Mouse (Mus musculus): ENCODE data around the gene Krt80.

Krt80 gene

GRCm38 (mm10) chr15:101370101-101370911 lies at the start of gene Krt80:
Gene Krt80 (minus strand): TSS chr15:101370162.
- peak; percentile 49 for DNase-seq (ENCODE audit: low spot score)

- no peak for DNase-seq (ENCODE audit: low spot score)
These were observed 49.0 kb upstream of the Krt80 start for GRCm38 (mm10) chr15:101418950-101419349.

GRCm38 (mm10) chr15:101414807-101415565 lies 45.0 kb upstream of the Krt80 start:
- DNase-seq (ENCODE audit: low spot score): no peak

- no peak for DNase-seq (ENCODE audit: low spot score)
These were observed 44.1 kb upstream of the Krt80 start for GRCm38 (mm10) chr15:101413916-101414635.

GRCm38 (mm10) chr15:101412188-101412587 lies 42.2 kb upstream of the Krt80 start:
- no peak for DNase-seq (ENCODE audit: low spot score)

- no peak for DNase-seq (ENCODE audit: low spot score)
These were observed 40.8 kb upstream of the Krt80 start, which contains the start of gene Krt7 for GRCm38 (mm10) chr15:101410775-101411174. Gene Krt7 (plus strand): TSS chr15:101411043.

- no peak for DNase-seq (ENCODE audit: low spot score)
These were observed 28.3 kb upstream of the Krt80 start for GRCm38 (mm10) chr15:101398269-101398668.

GRCm38 (mm10) chr15:101397683-101398082 lies 27.7 kb upstream of the Krt80 start:
- no peak for DNase-seq (ENCODE audit: low spot score)

GRCm38 (mm10) chr15:101396921-101397320 lies 27.0 kb upstream of the Krt80 start:
- no peak for DNase-seq (ENCODE audit: low spot score)

GRCm38 (mm10) chr15:101396466-101396865 lies 26.5 kb upstream of the Krt80 start:
- DNase-seq (ENCODE audit: low spot score): no peak

GRCm38 (mm10) chr15:101394908-101395307 lies 24.9 kb upstream of the Krt80 start:
- no peak for DNase-seq (ENCODE audit: low spot score)

- no peak for DNase-seq (ENCODE audit: low spot score)
These were observed 22.3 kb upstream of the Krt80 start for GRCm38 (mm10) chr15:101392251-101392650.

GRCm38 (mm10) chr15:101390203-101390602 lies 20.2 kb upstream of the Krt80 start:
- no peak for DNase-seq (ENCODE audit: low spot score)

- DNase-seq (ENCODE audit: low spot score): no peak
These were observed 18.1 kb upstream of the Krt80 start for GRCm38 (mm10) chr15:101388034-101388541.

GRCm38 (mm10) chr15:101387176-101387575 lies 17.2 kb upstream of the Krt80 start:
- no peak for DNase-seq (ENCODE audit: low spot score)

GRCm38 (mm10) chr15:101385064-101385463 lies 15.1 kb upstream of the Krt80 start:
- no peak for DNase-seq (ENCODE audit: low spot score)

GRCm38 (mm10) chr15:101384610-101385009 lies 14.6 kb upstream of the Krt80 start:
- no peak for DNase-seq (ENCODE audit: low spot score)

- no peak for DNase-seq (ENCODE audit: low spot score)
These were observed 12.8 kb upstream of the Krt80 start for GRCm38 (mm10) chr15:101382811-101383210.

- no peak for DNase-seq (ENCODE audit: low spot score)
These were observed 11.8 kb upstream of the Krt80 start for GRCm38 (mm10) chr15:101381758-101382157.

- DNase-seq (ENCODE audit: low spot score): no peak
These were observed 8.7 kb upstream of the Krt80 start for GRCm38 (mm10) chr15:101378646-101379045.

- no peak for DNase-seq (ENCODE audit: low spot score)
These were observed 6.8 kb upstream of the Krt80 start for GRCm38 (mm10) chr15:101376776-101377061.

GRCm38 (mm10) chr15:101375956-101376775 lies 6.2 kb upstream of the Krt80 start:
- no peak for DNase-seq (ENCODE audit: low spot score)

Data from urinary bladder, postnatal 10 days (tissue).